Mouse (Mus musculus) left cerebral cortex, adult 8-10 months (tissue): ENCODE results near the gene Tbc1d15. TPM values are rescaled to one million over a fixed set of nuclear protein-coding genes. Genes with fewer than 3 reads are reported as not detected.
"Not testable (repeated sequence)": the region's sequence is repeated elsewhere in the genome, so short reads cannot be mapped to it uniquely, and the experiment has no call there.

Experiments
- DNase-seq, 2 experiments: peaks; one replicate each; pipeline ENCODE4 v3.0.0; 2022; ENCODE audit warnings: low spot score in 2 of 2
- total RNA-seq, 4 experiments: library from RNA; stranded (reverse); gene quantifications; 2 replicates each; pipeline ENCODE4 v1.2.4; 2022

Gene Tbc1d15
- total RNA-seq, 4 experiments from 2014 or later, result 47.2 to 71.6 (median 62.2) TPM

DNA sequence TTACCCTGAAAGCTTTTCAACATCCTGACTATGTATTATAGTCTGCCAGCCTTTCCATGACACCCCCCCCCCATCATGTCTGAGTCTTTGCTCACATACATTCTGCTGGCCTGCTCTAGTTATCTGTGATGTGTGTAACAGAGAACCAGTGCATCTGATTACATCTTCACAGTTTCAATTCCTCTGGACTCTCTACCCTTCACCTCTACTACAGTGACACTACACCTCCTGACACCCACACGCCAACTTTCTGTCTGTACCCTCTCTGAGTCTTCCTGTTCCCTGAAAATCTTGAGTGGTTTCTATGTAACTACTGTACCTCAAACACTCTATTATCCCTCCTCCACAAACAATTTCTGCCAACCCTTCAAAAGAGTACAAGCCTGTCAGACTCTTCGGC is 5.8 kb downstream of the Tbc1d15 start:
- no peak for DNase-seq

- no peak for DNase-seq
These were observed 10.1 kb downstream of the Tbc1d15 start for GRCm38 (mm10) chr10:115241082-115241595.

DNA sequence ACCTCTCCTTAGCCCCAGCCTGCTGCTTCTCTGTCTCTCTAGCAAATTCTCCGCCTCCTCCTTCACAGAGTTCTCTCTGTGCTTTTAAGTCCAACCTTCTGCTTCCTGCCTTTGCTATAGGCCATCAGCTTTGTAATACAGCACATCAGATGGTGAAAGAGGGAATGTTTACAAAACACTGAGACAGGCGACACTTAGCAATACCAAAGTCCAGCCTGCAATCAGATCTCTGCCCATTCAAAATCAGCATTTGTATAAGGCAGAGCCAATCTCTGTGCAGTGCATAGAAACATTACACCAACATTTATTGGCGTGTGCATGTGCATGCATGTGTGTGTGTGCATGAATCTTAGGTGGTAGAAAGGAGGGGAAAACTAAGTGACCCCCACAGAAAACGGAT is 13.3 kb downstream of the Tbc1d15 start:
- no peak for DNase-seq

DNA sequence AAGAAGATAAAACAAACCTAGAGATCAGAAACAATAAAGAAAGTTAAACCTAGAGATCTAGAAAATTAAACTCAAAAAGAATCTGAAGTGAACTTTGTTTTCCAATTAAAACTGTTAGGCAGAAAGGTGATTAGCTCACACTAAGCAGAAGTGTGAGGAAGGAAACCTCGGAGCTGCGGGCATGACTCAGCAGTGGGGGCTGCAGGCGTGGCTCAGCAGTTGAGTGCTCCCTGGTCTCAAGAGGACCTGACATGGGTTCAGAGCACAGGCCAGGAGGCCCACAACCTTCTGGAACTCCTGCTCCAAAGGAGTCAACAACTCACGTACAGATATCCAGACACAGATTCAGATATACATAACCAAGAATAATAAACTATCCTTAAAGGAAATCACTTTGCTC is 14.5 kb downstream of the Tbc1d15 start:
- no peak for DNase-seq

DNA sequence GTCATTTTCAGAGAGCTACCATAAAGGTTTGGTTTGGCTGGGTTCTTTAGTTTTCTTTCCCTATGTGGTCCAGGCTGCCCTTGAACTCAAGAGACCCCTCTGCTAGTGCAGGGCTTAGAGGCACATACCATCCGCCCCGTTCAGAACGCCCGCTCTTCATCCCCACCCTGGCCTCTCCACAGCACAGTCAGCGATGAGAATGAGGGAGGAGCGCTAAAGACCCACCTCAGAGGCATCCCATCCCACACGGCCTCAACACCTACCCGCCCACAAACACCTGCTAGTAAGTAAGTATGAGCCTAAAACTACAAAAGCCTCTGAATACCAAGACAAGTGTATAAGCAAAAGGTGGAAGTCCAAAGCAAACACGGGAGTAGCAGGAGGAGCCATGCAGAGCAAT is 15.8 kb downstream of the Tbc1d15 start:
- DNase-seq, result no peak

DNA sequence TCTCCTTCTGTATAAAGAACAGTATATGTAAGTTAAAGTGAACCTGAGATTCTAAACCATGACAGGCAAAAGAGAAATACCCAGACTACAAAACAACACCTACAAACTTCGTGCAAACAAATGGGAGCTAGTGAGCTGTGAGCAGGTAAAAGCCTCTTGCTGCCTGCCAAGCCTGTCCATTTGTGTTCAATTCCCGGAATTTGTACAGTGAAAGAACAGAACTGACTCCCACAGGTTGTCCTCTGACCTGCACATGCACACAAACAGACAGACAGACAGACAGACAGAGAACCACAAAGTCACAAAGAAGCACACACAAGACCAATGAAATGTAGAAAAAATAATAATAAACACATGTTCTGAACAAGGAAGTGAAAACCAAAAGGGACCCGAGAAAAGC is 17.5 kb downstream of the Tbc1d15 start:
- DNase-seq, result no peak

DNA sequence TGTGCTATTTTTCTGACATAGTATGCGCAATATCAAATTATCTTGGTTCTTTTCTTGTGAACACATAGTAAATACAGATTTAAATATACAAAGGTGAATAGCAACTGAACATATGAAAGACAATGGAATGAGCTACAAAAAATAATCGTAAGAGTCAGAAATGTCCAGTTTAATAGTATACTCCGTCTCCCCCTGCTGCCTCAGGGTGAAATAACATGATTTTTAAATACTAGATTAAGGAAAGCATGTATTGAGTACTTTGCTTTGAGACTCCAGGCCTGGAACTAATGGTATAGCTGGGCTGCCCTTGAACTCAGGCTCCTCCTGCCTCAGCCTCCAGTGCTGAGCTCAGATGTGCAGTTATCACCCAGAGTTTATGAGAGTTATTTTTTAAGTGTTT is 18.8 kb downstream of the Tbc1d15 start:
- no peak for DNase-seq

GRCm38 (mm10) chr10:115229023-115229422 is 22.2 kb downstream of the Tbc1d15 start:
- no peak for DNase-seq

DNA sequence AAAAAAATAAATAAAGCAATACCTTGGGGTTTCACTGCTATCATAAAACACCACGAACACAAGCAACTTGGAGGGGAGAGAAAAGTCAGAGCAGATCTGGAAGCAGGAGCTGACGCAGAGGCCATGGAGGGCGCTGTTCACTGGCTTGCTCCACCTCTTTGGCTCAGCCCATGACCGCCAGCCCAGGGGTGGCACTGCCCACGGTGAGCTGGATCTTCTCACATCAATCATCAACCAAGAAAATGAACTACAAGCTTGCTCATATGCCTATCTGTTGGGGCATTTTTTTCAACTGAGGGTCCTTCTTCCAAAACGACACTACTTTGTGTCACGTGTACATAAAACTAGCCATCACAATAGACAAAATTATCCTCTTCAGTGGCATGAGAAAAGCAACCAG is 24.7 kb downstream of the Tbc1d15 start:
- no peak for DNase-seq

DNA sequence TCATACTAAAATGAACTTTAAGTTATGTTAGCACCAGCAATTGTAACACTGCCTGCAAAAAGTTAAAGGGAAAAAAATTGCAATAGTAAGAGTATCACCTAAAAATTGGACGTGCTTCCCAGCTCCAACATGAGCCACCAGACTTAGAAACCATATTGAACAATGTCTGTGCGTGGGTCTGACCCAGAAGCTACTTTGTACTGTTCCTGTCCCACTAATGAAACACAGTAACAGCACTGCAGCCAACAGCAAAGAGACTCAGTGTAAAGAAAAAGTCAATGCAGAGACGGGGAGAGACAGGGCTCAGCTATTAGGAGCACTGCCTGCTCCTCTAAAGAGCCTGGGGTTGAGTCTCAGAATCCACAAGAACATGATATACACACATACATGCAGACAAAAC is 27.4 kb downstream of the Tbc1d15 start:
- no peak for DNase-seq

DNA sequence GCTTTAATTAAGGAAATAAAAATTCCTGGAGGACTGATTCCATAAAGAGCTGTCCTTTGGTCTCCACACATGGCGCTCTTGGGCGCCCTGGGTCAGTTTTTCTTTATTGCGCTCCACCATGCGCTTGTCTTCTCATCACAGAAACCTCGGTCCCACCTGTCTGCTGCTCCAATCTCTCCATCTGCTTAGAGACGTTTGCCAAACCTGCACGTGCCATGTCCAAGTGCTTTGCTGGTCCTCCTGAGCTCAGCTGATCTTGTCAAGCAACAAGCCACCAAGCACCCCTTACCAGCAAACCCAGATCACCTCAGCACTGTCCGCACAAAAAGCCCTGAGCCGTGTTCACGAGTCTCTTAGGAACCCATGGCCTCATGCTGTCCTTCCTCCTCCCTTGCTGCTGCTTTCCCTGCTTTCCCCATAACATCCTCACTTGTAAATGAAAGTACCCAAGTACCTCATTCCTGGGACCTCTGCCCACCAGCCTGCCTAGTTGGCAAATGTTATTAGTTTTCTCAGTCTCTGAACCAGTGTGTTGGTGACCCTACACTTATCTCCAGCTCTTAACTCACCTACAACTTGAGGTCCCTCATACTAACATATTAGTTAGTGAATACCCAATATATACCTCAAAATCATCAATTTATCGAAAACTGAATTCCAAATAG is 38.2 kb downstream of the Tbc1d15 start:
- no peak for DNase-seq

DNA sequence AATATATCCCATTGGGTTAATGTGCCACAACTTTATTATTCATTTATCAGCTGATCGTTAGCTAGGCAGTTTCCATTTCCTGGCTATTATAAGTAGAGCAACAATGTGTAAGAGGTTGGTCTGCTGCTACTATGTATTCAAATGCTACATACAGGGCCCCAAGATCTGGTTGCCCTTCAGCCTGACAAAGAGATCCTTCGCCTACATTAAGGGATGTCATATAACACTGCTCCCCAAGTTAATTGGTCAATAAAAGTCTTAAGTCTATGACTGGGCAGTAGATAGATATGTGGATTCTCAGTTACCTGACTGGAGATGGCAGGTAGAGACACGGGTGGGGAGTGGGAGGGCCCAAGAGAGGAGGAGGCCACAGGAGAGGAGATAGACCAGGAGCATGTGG is 45.4 kb downstream of the Tbc1d15 start:
- DNase-seq, result no peak

GRCm38 (mm10) chr10:115205284-115205683 is 46.0 kb downstream of the Tbc1d15 start:
- DNase-seq, result no peak

GRCm38 (mm10) chr10:115191214-115191613 is 60.1 kb downstream of the Tbc1d15 start:
- DNase-seq, result no peak

GRCm38 (mm10) chr10:115187390-115187789 is 63.9 kb downstream of the Tbc1d15 start:
- DNase-seq, result no peak

DNA sequence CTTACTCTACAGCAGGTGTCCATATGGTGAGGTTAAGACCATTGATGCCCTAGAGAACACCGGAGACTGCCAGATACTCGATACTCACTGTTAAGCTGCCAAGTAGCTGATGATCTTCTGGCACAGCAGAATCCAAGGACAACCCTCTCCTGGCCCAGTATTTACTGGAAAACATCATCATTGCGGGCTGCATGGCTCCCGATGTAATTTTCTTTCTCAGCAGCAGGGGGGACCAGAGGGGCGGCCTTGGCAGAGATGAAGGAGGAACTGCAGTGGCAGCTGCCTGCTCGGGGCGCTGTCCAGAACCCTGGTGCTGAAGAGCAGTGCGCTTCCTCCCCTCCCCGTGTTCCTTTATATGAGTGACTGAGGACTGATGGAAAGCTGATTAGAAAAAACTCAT is 66.6 kb downstream of the Tbc1d15 start, which contains the start of gene Tph2:
Gene Tph2, minus strand, starts transcription at position 326 of the 400 bp plus-strand sequence.
- DNase-seq, result no peak

DNA sequence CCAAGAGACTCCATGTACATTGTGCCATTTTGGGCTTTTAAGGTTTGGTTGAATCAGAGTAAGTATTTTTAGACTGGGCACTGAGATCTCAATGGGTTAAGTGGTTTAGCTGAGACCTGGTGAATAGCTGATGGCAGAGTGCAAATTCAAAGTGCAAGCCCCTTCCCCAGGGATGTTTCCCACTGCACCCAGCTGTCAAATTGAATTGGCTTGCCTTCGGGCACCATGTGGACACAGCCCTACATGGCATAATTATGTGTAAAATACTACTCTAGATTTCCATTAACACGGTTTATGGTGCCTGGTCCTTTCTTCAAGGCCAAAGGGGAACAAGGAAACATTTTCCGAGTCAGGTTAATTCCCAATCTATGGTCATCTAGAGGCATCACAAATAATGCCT is 70.2 kb downstream of the Tbc1d15 start:
- DNase-seq, result no peak

GRCm38 (mm10) chr10:115178019-115178418 is 73.2 kb downstream of the Tbc1d15 start:
- DNase-seq, result not testable (repeated sequence)

- no peak for DNase-seq
These were observed 75.7 kb downstream of the Tbc1d15 start for GRCm38 (mm10) chr10:115175591-115175991.

GRCm38 (mm10) chr10:115173336-115173735 is 77.9 kb downstream of the Tbc1d15 start:
- DNase-seq, result no peak

DNA sequence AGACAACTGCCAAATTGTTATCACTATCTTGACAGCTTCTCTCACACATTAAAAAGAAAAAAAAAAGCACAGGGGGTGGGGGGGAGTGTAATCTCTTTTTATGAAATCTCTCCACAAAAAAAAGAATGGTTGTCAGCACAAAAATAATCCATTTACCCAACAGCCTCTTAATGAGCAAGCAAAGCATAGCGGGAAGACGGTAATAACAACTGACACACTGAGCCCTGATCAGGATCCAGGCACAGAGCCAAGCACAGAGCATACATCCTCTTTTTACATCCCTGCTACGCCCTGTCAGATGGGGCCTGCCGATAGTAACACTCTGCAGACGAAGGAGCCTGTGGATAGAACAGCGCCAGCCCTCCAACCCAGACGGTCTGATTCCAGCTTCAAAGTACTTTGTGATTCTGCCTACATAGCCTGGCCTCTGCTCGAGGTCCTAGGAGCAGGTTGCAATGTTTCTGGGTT is 79.9 kb downstream of the Tbc1d15 start:
- DNase-seq, result no peak

GRCm38 (mm10) chr10:115170496-115171350 is 80.5 kb downstream of the Tbc1d15 start:
- DNase-seq, result no peak
